Mouse (Mus musculus): ENCODE data around the gene Pagr1a.

The Pagr1a gene

GRCm38 (mm10) chr7:127007313-127008024, 9.7 kb downstream of the Pagr1a start:
- DNase-seq (ENCODE audit: extremely low read depth, insufficient read length, low spot score): no peak

GRCm38 (mm10) chr7:127004122-127004875, 12.9 kb downstream of the Pagr1a start:
- no peak for DNase-seq (ENCODE audit: extremely low read depth, insufficient read length, low spot score)

GRCm38 (mm10) chr7:127003620-127004019, 13.5 kb downstream of the Pagr1a start:
- no peak for DNase-seq (ENCODE audit: extremely low read depth, insufficient read length, low spot score)

GRCm38 (mm10) chr7:126999568-126999967, 17.6 kb downstream of the Pagr1a start:
- DNase-seq (ENCODE audit: extremely low read depth, insufficient read length, low spot score): no peak

GRCm38 (mm10) chr7:126996449-126996848, 20.7 kb downstream of the Pagr1a start:
- DNase-seq (ENCODE audit: extremely low read depth, insufficient read length, low spot score): no peak

- DNase-seq (ENCODE audit: extremely low read depth, insufficient read length, low spot score): no peak
Measured at GRCm38 (mm10) chr7:126988816-126989215, 28.3 kb downstream of the Pagr1a start.

DNA sequence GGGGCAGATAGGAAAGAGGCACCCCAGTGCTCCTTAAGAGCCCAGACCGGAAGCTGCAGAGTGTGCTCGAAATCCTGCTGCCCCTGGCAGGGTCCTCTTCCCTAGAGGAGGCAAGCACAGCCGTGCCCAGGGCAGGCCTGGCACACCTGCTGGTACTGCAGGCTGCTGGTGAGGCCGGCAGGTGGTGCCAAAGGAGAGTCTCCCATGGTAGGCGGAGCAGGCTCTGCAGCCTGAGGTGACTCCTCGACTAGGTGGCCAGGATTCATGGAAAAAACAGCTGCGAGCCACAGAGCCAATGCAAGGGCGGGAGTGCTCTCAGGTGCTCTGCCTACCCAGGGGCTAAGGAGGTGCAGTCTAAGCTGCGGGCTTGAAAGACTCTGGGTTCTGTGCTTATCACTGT, 30.8 kb downstream of the Pagr1a start:
- DNase-seq (ENCODE audit: extremely low read depth, insufficient read length, low spot score): no peak

DNA sequence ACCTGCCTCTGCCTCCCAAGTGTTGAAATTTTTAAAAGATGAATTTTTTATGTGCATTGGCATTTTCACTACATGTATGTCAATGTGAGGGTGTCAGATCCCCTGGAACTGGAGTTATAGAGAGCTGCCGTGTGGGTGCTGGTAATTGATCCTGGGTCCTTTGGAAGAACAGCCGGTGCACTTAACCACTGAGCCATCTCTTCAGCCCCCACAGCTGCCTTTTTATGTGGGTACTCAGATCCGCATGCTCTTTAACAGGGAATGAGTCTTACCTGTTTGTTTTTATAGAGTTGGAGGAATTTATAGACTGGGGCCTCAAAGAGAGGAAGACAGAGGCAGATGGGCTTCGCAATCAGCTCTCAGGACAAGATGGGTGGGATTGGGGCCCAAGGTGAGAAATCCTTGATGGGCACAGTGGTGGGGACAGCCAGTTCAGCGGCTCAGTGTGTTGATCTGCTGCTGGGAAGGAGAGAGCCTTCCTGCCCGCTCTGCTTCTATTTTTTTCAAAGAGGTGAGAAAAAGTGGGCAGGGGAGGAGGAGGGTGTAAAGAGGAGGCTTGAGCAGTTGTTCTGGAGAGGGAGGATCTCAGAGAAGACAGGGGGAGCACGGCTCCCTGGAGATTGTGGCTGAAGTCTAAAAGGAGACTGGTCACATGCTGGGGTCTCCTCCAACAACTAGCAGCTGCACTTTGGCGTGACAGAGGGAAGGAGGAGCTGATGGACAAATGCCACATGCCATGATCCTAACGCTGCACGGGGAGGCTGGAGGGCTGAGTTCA, 32.3 kb downstream of the Pagr1a start:
- no peak for DNase-seq (ENCODE audit: extremely low read depth, insufficient read length, low spot score)

DNA sequence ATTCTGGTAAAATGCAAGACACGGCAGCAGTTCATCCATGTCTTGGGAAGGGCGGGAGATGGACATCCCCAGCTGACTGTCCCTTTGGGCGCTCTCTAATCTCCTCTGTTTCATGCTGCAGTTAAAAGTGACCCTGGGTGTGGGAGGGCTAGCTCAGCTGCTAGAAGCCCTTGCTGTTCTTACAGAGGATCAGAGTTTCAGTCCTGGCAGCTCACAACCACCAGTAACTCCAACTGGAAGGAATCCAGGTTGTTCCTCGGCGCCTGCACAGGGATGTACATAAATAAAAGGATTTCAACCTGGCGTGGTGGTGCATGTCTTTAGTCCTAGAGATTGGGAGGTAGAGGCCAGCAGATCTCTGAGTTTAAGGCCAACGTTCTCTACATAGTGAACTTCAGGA, 34.0 kb downstream of the Pagr1a start:
- DNase-seq (ENCODE audit: extremely low read depth, insufficient read length, low spot score): no peak

GRCm38 (mm10) chr7:126982054-126982453, 35.1 kb downstream of the Pagr1a start:
- no peak for DNase-seq (ENCODE audit: extremely low read depth, insufficient read length, low spot score)

DNA sequence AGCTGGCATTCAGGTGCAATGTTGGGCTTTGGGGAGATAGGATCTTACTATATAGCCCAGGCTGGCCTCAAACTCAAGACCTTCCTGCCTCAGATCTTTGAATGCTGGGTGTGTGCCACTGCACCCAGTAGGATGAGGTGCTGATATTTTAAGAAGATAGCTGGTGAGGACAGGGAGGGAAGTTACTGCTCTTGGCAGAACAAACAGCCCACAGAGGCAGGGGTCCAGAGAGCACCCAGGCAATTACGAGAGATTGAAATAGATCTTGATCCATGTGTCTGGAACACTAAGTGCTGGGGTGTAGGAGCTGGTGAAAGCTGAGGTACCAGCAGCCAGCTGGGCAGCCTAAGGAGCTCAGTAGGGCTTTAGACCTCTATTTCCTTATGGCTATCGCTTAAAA, 35.6 kb downstream of the Pagr1a start:
- DNase-seq (ENCODE audit: extremely low read depth, insufficient read length, low spot score): no peak

DNA sequence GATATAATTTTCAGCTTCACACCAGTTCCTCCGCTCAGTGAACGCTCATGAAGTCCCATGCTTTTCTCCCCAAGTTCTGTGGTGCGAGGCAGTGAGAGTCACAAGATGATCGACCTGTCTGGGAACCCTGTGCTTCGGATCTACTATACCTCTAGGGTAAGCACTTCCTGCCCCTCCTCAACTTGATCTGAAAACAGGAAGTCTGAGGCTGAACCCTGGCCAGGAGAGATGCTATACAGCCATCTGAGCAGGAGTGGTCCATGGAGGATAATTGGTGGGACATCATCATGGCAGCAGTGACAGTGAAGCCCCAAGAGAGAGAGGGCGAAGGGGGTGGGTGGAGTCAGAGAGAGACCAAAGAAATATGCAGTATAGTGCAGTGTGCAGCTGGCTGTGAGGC, 38.3 kb downstream of the Pagr1a start:
- no peak for DNase-seq (ENCODE audit: extremely low read depth, insufficient read length, low spot score)

DNA sequence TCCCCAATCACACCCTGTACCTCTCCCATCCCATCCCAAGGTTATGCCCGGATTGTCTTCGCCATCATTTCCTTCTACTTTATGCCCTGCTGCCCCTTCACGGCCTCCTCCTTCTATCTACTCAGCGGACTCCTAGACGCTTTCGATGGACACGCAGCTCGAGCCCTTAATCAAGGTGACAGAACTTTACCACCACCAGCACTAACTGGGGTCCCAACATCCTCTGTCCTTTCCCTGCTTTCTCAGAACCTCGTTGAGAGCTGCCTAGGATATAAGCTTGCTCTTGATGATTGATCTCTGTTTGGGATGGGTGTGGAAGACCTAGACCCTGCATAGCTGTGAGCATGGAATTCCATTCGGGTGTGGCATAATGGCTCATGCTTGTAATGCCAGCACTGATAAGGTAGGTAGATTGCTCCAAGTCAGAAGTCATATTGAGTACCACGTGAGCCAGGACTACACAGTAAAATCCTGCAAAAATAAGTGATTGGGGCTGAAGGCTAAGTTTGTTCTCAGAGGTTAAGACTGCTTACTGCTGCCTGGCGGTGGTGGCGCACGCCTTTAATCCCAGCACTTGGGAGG, 40.2 kb downstream of the Pagr1a start:
- DNase-seq (ENCODE audit: extremely low read depth, insufficient read length, low spot score): no peak

- peak; percentile 87 for DNase-seq (ENCODE audit: extremely low read depth, insufficient read length, low spot score)
Measured at GRCm38 (mm10) chr7:126975950-126976866, 40.9 kb downstream of the Pagr1a start, which contains the start of gene Cdiptos. Gene Cdiptos, minus strand, starts transcription at chr7:126976098.

- DNase-seq (ENCODE audit: extremely low read depth, insufficient read length, low spot score): no peak
Measured at GRCm38 (mm10) chr7:126975893-126975949, 41.4 kb downstream of the Pagr1a start, which contains the start of gene Cdipt. Gene Cdipt, plus strand, starts transcription at chr7:126975914.

GRCm38 (mm10) chr7:126975493-126975892, 41.7 kb downstream of the Pagr1a start:
- DNase-seq (ENCODE audit: extremely low read depth, insufficient read length, low spot score): no peak

GRCm38 (mm10) chr7:126967361-126967760, 49.8 kb downstream of the Pagr1a start:
- no peak for DNase-seq (ENCODE audit: extremely low read depth, insufficient read length, low spot score)

DNA sequence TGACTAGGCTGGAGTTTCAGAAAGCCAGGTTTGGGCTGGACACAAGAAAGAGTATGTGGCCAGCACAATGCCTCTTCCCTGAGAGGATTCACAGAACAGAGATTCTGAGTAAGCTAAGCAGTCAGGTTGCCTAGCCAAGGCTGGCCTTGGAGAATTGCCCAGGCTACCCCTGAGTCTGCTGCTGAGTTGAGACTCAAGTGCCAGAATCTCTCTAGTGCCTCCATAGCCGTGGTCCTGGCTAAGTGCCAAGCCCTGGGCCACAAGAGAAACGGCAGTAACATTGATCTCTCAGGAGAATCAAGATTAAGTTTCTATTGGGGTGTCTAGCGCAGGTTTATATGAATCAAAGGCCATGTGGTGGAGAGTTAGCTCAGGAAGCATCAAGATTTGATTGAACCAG, 51.6 kb downstream of the Pagr1a start:
- no peak for DNase-seq (ENCODE audit: extremely low read depth, insufficient read length, low spot score)
